29 mouse cellular contexts compared by ENCODE assay signal in the genomic region with DNA sequence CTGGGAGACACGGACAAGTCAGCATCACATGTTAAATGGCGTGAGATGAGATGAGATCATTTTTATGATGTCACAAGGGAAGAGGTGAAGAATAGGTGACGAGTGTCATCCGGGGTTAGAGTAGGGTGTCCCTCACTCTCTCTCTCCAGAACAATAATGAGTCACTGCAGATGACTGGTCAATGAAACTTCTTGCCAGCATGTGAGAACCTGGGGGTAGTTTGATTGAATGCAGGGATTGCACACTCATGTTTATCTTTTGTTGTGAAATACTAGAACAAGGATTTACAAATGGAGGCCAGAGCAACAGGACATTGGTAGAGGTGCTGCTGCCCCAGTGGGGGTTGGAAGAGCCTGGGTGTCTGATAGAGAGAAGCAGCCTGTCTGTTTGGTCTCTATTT.
DNase-seq lines count a peak whose midpoint lies in the region; ATAC-seq and TF ChIP-seq lines count a peak whose summit lies in the region.
"Had no signal": no experiment of that assay in that cellular context is flagged by ENCODE, and none has a peak within 500 bp of the region (broad histone marks: within the 10 kb centered on the region; RNA-seq: fewer than 3 reads in every experiment).

No protein-coding gene starts in this region.

- H3K4me3 ChIP-seq in lung, embryonic 14.5 days (ENCODE audit: low read depth, low read length) = no peak overlapping the region
- H3K4me3 ChIP-seq: embryonic facial prominence, embryonic 10.5 days; embryonic facial prominence, embryonic 13.5 days; erythroblast, embryonic 14.5 days; forebrain, embryonic 13.5 days; gastrocnemius, adult 2 months; heart, embryonic 12.5 days; heart, embryonic 15.5 days; intestine, embryonic 15.5 days had no signal

- no peak for ATAC-seq in lung, embryonic 14.5 days (ENCODE audit: insufficient read depth)
- peak; percentile 17 for ATAC-seq in Patski
- ATAC-seq: activated CD4-positive, CD25-positive, alpha-beta regulatory T cell, adult 4 months; forebrain, embryonic 13.5 days; forebrain, embryonic 16.5 days; hindbrain, embryonic 16.5 days; intestine, embryonic 15.5 days had no signal

- no peak for TF ChIP-seq CTCF in lung, embryonic 14.5 days (IDR thresholded peaks at IDR 0.05; ENCODE audit: low read depth)
- TF ChIP-seq CTCF in Patski (IDR thresholded peaks at IDR 0.05) = no peak

- no peaks in the 10 kb centered on the region for H3K9me3 ChIP-seq in lung, embryonic 14.5 days (ENCODE audit: low read depth, low read length)
- H3K9me3 ChIP-seq: embryonic facial prominence, embryonic 10.5 days; embryonic facial prominence, embryonic 13.5 days; forebrain, embryonic 13.5 days; heart, embryonic 12.5 days; heart, embryonic 15.5 days; intestine, embryonic 15.5 days had no signal

- H3K27me3 ChIP-seq in lung, embryonic 14.5 days (ENCODE audit: insufficient read depth, low read length) = no peaks in the 10 kb centered on the region
- H3K27me3 ChIP-seq in Patski = no peaks in the 10 kb centered on the region
- H3K27me3 ChIP-seq: embryonic facial prominence, embryonic 13.5 days; forebrain, embryonic 13.5 days; heart, embryonic 12.5 days; heart, embryonic 15.5 days; intestine, embryonic 15.5 days had no signal

- CTCF ChIA-PET in Patski (lab: Charles Lee) = interaction anchor here (1.0 kb wide), 1 partner anchor 26 kb away, joined by 3 read pairs; no protein-coding TSS in a partner anchor

- no peak overlapping the region for H3K27ac ChIP-seq in lung, embryonic 14.5 days (ENCODE audit: low read depth)
- H3K27ac ChIP-seq: embryonic facial prominence, embryonic 10.5 days; embryonic facial prominence, embryonic 13.5 days; forebrain, embryonic 13.5 days; gastrocnemius, adult 2 months; heart, embryonic 15.5 days; intestine, embryonic 15.5 days had no signal

- WGBS in lung, embryonic 14.5 days = 66% methylated on average over 4 of the region's 4 CpGs

- no peaks in the 10 kb centered on the region for H3K36me3 ChIP-seq in lung, embryonic 14.5 days (ENCODE audit: insufficient read depth)
- H3K36me3 ChIP-seq: embryonic facial prominence, embryonic 10.5 days; embryonic facial prominence, embryonic 13.5 days; heart, embryonic 12.5 days; heart, embryonic 15.5 days; intestine, embryonic 15.5 days had no signal

- H3K4me1 ChIP-seq in lung, embryonic 14.5 days (ENCODE audit: insufficient read depth) = no peaks in the 10 kb centered on the region
- H3K4me1 ChIP-seq: embryonic facial prominence, embryonic 10.5 days; embryonic facial prominence, embryonic 13.5 days; heart, embryonic 12.5 days; heart, embryonic 15.5 days; intestine, embryonic 15.5 days had no signal

- POLR2A ChIA-PET in Patski (lab: Charles Lee) = no interaction called here

- intact Hi-C loops in heart, postnatal 36 days (cut with DNase I) = no loop called here

- H3K9ac ChIP-seq in lung, embryonic 14.5 days = no peak overlapping the region
- H3K9ac ChIP-seq: embryonic facial prominence, embryonic 13.5 days; forebrain, embryonic 13.5 days; heart, embryonic 12.5 days; heart, embryonic 15.5 days; intestine, embryonic 15.5 days had no signal

- H3K4me2 ChIP-seq in lung, embryonic 14.5 days = no peak overlapping the region
- H3K4me2 ChIP-seq: embryonic facial prominence, embryonic 13.5 days; forebrain, embryonic 13.5 days; heart, embryonic 12.5 days; heart, embryonic 15.5 days; intestine, embryonic 15.5 days had no signal

- in situ Hi-C loops in Patski (cut with MboI; ENCODE audit: low pct_unique_long_range_greater_than_20kb) = no loop called here

- DNase-seq in adrenal gland, adult 2 months = peak; percentile 32
- no peak for DNase-seq in adrenal gland, postnatal 10 days
- peak; percentile 61 for DNase-seq in heart, adult 11 months
- DNase-seq in heart, postnatal 36 days = no peak
- DNase-seq in lung, embryonic 14.5 days = peak; percentile 17
- DNase-seq in lung, postnatal 4 days = no peak
- DNase-seq in Patski (ENCODE audit: low read depth, low spot score) = no peak
- DNase-seq in frontal cortex, postnatal 14 days (ENCODE audit: low spot score in 2 of 2) = no peak
- DNase-seq: cerebellum, adult 11-12 months; cerebellum, adult 8-10 months; cerebellum, postnatal 10 days; cerebellum, postnatal 36 days; embryo, embryonic 11 days; gastrocnemius, adult 2 months; gastrocnemius, postnatal 14 days; heart, adult 18-20 months; heart, postnatal 10 days; heart, postnatal 4 days; kidney, adult 11 months had no signal

Comparison
In these comparisons a context has a peak if more than half of its experiments do, and no peak if none do; other contexts are left out.
1. DNase-seq: peak in adrenal gland, adult 2 months (single experiment), heart, adult 11 months (single experiment) and lung, embryonic 14.5 days (single experiment); none in adrenal gland, postnatal 10 days (single experiment), heart, postnatal 36 days (0 of 2), lung, postnatal 4 days (0 of 2), Patski (single experiment) and frontal cortex, postnatal 14 days (0 of 2).